Mouse (Mus musculus) gastrocnemius, postnatal 10 days (tissue): ENCODE data around the gene Gmeb2. TPM values are rescaled to one million over a fixed set of nuclear protein-coding genes. Genes with fewer than 3 reads are reported as not detected.
A peak's percentile ranks its signal among the peaks of the same experiment; 100 is the strongest.

Experiments used
- DNase-seq: peaks from one replicate; pipeline ENCODE4 v3.0.0; 2021; ENCODE audit warnings: mixed read lengths
- long read RNA-seq, 2 experiments: library from polyadenylated mRNA; stranded (forward); transcript quantifications; one replicate each; pipeline ENCODE4 v2.0.0; 2021
- total RNA-seq, 2 experiments: library from RNA; stranded (reverse); gene quantifications; 2 replicates each; pipeline ENCODE4 v1.2.3; 2021

The Gmeb2 gene
- 10 to 100 TPM in 1 of 2 experiments, 1 to 10 TPM in 1; 9.1 to 11.0 TPM for total RNA-seq
- long read RNA-seq, experiment 1, full-length matches to known transcripts: 2 of 3 reads
- long read RNA-seq, experiment 1, partial matches to known transcripts: 0 of 3 reads
- long read RNA-seq, experiment 1, other reads (novel, unspliced or antisense): 1 of 3 reads
- long read RNA-seq, experiment 2, full-length matches to known transcripts: 1 of 5 reads
- long read RNA-seq, experiment 2, partial matches to known transcripts: 2 of 5 reads
- long read RNA-seq, experiment 2, other reads (novel, unspliced or antisense): 2 of 5 reads

DNA sequence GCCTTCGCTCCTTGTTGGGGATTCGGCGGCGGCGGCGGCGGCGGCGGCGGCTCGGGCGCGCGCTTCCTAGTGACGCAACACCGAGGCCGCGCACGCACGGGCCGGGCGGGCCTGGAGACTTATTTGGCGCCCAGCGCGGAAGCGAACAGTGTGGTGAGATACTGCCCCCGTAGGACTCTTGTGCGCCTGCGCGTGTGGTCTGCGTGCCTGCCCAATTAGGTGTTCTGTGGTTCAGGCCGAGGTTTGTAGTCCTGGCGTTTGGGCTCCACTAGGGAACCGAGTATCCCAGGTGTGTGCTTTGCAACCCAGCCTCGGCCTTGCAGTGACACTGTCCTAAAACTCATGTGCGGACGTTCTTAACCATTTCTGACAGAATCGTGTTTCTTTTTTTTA is at the start of gene Gmeb2:
TSS of gene Gmeb2 (minus strand) at position 78 of the 393 bp plus-strand sequence.
- peak; percentile 88 for DNase-seq

DNA sequence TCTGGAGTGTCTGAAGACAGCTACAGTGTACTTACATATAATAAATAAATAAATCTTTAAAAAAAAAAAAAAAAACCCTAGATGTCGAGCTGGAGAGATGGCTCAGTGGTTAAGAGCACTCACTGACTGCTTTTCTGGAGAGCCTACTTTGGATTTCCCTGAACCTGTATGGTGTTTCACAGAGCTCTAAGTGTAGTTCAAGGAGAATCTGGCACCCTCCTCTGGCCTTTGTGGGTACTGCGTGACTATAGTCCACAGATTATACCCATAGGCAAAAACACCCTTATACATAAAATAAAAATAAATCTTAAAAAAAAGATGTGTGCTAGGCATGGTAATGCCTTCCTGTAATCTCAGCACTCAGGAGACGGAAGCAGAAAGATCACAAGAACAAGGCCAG is 46.2 kb upstream of the Gmeb2 start:
- peak; percentile 63 for DNase-seq

DNA sequence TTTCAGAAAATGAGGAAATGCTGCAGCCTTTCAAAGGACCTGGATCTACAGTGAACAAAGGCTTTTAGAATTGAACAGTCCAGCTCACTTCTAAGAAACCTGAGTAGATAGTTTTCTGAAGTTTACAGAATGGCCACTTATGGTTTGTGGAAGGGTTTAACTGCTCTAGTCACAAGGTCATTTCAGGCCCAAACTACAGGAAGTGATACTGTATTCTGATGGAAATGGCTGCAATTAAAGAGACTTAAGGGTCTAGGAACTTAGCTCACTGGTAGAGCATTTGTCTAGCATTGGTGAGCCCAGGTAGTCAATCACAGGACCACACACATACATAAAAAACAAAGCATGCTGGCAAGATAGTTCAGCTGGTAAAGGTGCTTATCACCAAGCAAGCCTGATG is 44.7 kb upstream of the Gmeb2 start:
- DNase-seq: no peak

DNA sequence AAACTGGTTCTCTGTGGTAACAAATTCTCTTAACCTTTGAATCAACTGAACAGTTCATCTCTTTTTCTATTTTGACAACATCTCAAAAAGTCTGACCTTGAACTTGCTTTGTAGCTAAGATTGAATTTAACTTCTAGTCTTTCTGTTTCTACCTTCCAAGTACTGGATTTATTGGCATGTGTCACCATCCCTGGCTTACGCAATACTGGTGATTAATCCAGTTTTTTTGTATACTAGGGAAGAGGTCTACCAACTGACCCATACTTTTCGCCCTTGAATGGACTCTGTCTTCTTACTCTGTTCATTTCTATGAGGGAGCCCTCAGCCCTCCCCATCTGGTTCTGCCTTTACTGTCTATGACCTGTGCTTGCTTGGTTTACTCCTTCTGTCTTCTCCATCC is 38.3 kb upstream of the Gmeb2 start:
- DNase-seq: no peak

DNA sequence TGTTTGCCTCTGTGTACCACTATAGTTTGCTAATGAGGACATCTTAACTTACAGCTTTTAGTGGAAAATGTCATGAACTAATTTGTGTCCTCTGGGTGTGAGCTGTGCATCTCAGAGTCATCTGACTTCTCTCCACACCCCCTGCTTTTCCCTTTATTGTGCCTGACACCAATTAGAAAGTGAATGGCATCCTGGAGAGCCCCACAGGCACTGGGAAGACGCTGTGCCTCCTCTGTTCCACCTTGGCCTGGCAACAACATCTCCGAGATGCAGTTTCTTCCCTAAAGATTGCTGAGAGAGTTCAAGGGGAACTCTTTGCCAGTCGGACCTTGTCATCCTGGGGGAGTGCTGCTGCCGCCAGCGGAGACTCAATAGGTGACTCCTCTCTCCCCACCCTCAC is 34.3 kb upstream of the Gmeb2 start:
- no peak for DNase-seq

DNA sequence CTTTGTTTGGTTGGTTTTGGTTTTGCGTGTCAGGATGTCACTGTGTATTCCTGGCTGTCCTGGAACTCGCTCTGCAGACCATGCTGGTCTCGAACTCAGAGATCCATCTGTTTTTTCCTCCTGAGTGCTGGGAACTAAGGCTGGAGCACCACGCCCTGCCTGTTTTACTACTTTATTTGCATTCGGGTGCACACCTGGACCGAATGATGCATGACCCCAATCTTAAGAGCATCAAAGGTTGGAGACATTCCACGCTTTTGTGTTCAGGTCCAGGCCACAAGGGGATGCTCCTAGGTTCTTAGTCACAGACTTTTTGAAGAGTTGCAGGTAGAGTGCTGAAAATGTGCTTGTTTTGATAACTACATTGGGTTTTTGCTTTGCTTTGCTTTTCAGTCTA is 32.3 kb upstream of the Gmeb2 start:
- no peak for DNase-seq

DNA sequence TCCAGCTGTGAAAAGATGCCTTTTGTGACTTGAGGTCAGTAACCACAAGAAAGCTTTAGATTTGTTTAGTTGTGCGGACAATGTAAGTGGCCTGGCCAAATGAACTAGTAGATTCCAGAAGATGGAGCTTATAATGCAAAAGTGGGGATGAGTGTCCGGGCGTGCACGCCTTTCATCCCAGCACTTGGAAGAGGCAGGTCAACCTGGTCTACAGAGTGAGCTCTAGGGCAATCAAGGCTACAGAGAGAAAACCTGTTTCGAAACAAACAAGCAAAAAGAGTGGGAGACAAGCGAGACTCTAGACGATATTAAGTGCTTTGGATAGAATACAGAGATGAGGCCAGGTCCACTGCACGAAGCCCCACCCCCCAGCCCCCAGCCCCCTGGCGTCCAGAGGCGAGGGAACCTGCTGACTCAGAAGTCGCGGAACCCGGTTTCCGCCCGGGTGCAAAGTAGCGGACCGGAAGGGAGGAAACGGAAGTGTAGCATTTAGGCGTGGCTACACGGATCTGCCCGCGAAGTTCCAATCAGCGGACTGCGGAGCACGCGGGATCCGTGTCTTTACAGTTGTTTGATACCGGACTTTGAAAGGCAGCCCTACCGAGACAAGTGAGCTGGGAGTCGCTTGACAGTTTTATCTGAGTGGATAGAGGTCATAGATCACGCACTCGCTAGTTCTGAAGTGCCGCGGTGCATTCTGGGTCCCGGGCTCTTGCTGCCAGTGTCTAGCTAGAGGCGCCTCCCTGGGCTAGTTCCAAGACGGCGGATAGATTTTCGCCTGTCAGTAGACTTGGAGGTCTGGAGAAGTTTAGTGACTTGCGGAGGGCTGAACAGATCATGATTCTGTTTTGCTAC is 31.6 kb upstream of the Gmeb2 start, which contains the start of gene Rtel1:
TSS of gene Rtel1 (plus strand) at position 492 of the 855 bp plus-strand sequence.
- peak; percentile 77 for DNase-seq

DNA sequence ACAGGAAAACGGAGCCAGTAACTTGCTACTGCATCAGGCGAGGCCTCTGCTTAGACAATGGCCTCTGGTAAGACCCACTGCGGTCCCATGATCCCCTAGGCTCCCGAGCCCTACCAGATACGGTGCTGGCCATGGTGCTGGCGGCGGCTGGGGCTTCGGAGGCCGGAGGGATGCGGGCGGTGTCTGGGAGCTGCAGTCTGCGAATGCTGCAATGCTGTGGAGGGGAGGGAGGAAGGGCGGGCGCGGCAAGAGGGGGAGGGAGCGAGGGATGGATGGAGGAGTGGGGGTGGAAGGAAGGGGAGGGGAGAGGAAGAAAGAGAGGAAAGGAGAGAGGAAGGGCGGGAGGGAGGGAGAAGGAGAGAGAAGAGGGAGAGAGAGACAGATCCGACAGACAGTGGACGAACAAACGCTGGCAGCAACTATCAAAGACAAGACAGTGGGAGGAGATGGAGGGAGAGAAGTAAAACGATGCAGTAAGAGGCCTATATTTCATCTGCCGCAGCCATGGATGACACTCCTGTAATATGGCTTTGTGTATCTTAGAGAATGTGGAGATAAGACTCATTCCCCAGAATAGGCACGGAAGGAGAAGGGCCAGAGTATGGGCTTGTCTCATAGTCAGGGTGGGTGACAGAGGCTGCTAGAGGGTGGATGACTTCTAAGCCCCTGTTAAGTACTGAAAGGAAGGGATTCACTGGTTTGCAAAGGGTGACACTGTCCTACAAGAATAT is 26.4 kb upstream of the Gmeb2 start, which contains the start of gene Stmn3:
TSS of gene Stmn3 (minus strand) at position 421 of the 731 bp plus-strand sequence.
- peak; percentile 52 for DNase-seq

DNA sequence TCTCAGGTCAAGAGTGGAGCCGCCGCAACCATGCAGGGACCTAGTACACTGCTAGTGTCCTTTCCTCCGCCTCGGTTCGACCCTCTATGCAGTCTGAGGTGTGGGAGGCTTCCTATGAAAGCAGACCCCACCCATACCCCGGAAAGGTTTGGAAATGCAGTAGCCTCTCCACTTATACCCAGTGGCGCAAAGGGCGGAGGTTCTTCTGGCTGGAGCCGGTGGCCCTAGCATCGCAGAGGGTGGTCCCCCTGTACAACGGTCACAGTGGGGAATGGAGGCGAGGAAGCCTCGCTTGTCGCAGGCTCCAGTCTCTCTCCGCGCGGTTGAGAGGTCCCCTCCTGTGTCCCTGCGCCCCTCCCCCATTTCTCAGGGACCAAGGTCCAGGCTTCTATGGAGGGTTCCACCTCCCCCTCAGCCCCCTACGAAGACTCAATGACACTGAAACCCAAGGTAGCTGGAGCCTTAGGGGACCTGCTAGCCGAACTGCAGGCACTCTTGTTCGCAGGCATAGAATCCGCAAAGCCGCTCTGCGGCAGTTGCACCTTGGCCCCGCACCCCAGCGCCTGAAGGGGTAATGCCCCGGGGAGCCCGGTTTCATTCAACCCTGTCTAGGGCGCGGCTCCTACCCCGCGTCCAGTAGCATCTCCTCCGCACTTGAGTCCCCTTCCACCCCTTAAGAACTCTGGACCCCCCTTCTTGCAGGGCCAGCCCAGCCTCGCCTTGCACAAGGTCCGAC is 25.7 kb upstream of the Gmeb2 start:
- DNase-seq: no peak

DNA sequence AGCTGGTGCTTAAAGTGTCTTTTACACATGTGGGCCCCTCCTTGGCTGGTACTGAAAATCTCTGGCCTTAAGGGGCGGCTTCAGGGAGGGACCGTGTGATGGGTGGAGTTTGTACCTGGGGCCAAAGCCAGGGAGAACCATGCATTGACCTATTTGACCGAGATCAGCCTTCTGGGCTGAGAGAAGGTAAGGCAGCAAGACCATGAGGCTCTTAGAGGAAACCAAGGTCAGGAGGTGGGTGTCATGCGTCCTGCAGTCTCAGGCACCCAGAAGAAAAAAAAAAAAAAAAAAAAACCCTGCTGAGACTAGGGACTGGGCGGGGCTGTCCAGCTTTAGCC is 25.1 kb upstream of the Gmeb2 start:
- no peak for DNase-seq

DNA sequence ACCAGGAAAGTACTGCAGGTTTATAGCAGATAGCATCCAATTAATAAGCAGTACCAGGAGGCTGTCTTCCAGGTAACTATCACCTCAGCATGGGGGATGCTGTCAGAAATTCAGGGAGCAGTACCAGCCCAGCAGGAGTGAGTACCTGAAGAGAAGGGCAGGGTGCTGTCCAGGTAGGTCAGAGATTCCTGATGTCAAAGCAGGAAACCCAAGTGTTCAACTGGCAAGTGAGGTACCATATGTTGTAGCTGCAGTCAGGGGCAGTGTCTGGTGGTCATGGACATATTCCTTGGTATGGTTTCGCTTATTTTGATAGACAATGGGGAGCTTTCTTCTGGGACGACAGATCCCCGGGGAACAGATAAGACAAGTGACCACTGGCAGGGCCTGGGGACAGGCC is 24.6 kb upstream of the Gmeb2 start:
- no peak for DNase-seq

DNA sequence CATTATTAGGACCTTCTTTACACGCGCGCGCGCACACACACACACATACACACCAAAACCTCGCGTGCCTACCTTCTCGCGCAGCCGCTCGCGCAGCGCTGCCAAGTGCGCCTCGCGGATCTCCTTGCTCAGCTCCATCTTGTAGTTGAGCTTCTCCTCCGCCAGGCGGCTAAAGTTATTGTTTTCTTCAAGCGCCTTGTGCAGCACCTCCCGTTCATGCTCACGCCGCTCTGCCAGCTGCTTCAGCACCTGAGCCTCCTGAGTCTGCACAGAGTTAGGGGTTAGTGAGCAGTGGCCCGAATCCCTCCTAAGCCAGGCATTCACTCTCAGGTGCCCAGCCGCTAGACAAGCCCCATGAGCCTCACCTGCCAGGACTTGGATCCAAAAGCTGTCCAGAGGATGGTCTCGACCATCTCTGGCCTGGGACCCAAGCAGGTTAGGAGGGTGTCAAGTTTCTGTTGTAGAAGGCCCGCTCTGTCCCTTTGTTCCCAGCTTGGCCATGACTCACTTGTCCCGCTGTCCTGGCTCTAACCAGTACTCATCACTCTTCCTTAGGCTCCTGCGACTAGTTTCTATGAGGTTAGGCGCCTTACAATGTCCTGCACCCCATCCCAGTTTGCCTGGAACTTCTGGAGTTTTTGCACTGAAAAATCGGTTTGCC is 19.4 kb upstream of the Gmeb2 start:
- peak; percentile 45 for DNase-seq

DNA sequence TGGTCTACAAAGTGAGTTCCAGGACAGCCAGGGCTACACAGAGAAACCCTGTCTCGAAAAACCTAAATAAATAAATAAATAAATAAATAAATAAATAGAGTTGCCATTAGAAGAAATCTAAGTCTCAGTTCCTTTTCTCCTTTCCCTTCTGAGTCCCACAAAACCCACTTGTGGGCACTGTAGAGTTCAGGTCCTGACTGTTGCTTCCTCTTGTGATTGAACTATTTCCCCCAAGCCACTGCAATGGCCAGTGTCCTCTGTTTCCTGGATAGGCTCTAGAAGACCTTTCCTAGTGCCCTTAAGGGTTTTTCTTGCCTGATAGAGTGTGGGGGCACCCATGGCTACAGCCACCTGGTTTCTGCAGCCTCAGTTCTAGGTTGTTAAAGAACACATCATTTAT is 17.1 kb upstream of the Gmeb2 start:
- no peak for DNase-seq

DNA sequence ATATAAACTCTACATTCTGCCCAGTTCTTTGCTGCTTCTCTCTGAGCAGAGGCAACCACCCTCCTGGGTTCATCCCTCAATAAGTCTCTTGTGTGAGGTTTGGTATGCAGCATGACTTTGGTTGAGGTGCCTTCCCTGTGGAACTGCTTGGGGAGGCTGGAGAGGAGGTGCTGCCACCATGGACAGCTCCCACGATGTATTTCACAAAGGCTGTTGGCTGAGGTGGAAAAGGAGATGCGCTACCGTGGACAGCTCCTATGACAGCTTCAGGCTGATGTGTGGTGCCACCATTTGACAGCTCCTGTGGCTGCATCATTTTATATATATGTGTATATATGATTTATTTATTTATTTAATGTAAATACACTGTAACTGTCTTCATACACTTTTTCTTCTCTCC is 14.2 kb upstream of the Gmeb2 start:
- no peak for DNase-seq

DNA sequence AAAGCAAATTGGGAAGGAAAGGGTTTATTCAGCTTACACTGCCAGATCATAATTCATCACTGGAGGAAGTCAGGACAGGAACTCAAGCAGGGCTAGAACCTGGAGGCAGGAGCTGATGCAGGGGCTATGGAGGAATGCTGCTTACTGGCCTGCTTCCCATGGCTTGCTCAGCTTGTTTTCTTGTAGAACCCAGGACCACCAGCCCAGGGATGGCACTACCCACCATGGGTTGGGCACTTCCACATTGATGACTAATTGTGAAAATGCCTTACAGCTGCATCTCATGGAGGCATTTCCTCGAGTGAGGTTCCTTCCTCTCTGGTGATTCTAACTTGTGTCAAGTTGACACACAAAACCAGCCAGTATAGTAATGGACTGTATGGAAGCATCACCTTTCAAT is 3.1 kb upstream of the Gmeb2 start:
- DNase-seq: no peak

DNA sequence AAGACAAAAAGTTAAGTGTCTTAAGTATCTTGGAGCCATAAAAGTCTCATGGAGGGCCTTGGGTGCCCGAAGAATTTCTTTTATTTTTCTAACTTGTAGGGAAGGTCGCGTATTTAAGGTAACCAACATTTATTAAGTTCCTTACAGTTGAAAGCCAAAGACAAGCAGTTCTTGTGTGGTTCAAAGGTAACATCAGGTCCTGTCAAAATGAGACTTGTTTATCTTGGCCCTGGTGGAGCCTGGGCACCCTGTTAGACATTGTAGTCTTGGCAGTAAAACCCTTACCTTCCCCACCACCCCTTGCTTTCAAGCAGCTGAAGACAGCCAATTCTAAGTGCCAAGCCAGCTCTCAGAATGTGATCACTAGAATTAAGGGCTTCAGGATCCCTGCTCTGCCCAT is 856 bp upstream of the Gmeb2 start:
- DNase-seq: no peak

DNA sequence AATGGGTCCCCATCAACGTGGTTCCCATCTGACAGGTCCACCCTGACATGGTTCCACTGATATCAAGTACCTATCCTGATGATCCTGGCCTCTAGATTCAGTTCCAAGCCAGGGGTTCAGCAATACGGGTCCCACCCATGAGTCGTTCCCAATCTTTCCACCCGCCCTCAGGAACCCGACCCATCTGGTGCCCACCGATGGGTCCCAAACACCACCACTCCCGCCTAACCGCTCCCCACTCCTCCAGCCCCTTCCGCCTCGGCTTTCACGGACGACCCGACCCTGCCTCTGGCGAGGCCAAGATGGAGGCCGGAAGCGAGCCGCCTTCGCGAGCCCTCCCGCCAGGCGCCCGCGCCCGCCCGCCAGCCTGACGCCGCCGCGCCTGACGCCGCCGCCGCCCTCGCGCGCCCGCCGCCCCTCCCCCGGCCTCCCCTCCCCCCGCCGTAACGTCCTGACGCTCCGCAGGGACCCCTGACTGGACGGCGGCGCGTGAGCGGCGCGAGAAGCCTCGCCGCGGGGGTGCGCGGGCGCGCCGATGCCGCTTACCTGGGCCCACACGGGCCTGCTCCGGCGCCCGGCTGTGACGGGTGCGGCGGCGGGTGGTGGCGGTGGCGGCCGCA is 387 bp downstream of the Gmeb2 start:
- DNase-seq: peak; percentile 86

DNA sequence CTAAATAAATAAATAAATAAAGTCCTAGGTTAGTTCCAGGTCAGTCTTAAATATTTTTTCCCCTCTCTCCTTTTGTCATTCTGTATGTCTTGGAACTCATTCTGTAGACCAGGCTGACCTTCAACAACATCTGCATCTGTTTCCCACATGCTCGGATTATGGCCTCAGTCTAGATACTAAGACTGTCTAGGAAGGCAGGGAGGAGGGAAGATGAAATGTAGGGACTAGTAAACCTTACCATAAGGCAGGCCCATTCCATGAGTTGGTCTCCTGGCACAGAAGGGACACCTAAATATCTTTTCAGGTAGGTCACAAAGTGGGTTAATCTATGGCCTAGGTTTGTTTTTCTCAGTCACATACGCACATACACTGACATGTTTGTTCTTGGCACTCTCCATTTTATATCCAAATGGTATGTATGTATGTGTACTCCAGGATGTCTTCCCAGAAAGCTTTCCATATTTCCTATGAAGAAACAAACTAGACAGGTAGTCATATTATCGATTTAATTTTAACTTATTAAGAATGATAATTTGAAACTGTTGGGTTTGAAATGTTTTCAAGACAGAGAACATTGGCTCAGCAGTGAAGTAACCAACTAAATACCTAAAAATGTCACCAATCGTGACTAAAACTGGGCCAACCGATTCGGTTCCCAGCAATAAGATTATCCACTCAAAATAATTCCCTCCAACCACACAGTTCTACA is 1.1 kb downstream of the Gmeb2 start:
- no peak for DNase-seq

DNA sequence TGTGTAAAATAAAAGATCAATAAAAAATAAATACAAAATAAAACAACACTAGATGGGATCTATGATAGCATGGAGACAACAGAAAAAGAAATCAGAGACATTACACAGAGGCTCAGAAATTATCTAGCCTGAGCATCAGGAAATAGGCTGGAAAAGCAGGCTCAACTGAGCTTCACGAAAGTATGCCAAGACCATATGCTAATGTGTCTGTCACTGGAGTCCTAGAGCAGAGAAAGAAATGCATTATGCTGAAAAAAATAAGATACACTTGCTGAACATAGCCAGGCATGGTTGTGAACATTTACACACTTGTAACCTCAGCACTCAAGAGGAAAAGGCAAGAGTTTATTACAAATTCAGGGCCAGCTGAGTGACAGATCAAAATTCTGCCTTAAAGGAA is 7.9 kb downstream of the Gmeb2 start:
- no peak for DNase-seq

DNA sequence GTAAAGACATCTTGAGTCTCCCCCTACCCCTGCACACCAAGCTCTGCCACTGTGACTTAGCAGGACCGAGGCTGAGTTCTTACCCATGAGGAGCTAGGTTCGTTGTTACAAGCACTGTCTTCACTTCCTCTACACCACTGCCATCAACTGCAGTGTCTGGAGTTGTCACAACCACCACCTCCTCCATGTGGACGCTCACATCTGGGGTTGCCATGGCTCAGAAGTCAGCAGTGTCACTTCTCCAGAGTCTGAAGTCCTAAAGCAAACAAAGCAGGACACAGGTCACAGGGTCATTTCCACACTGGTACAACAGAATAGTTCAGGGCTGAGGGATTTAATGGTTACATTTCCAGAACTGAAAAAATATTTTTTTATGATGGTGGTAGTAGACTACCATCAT is 10.0 kb downstream of the Gmeb2 start:
- no peak for DNase-seq

DNA sequence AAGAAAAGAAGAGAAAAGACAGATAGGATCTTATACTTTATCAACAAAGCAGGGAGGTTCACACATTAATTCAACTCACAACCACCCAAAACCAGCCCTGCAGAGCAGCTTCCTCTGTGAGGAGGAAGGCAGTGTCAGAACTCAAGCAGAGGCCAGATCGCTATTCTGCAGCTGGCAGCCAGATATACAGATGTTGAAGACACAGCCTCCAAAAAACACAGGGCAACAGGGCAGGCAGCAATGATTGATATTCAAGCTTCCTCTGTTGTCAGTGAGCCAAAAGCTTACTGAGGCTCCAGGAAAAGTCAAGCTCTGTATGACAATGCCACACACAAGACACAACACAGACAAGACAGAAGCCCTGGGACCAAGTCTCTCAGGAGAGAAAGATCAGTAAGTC is 11.1 kb downstream of the Gmeb2 start:
- no peak for DNase-seq
